Mouse (Mus musculus) megakaryocyte, embryonic 14.5 days (primary cell): ENCODE data around the gene Rasl11b. TPM values are rescaled to one million over a fixed set of nuclear protein-coding genes. Genes with fewer than 3 reads are reported as not detected.

Source experiments
- H3K27me3 ChIP-seq: replicated peaks from 2 replicates; pipeline ENCODE3; 2012; ENCODE audit warnings: inconsistent platforms
- H3K36me3 ChIP-seq: replicated peaks from 2 replicates; pipeline ENCODE3; 2012; ENCODE audit warnings: low read length, inconsistent platforms, mixed read lengths
- H3K4me1 ChIP-seq: 2 replicates; pipeline ENCODE4 v1.6.1; 2012; ENCODE audit warnings: inconsistent platforms
- H3K4me3 ChIP-seq: replicated peaks from 2 replicates; pipeline ENCODE3; 2012; ENCODE audit warnings: moderate library complexity, mild to moderate bottlenecking, inconsistent platforms
- H3K9me3 ChIP-seq: 2 replicates; pipeline ENCODE4 v1.6.1; 2012; ENCODE audit warnings: inconsistent platforms
- FLI1 ChIP-seq: IDR thresholded peaks from 2 replicates; pipeline ENCODE4 v1.6.1; 2012; ENCODE audit warnings: low read length, inconsistent platforms, mixed read lengths
- GATA1 ChIP-seq: IDR thresholded peaks from 3 replicates; pipeline ENCODE4 v1.6.1; 2012; ENCODE audit warnings: mixed read lengths, low read length, inconsistent platforms, borderline replicate concordance
- polyA plus RNA-seq: library from polyadenylated mRNA; stranded (reverse); fragments of >175 nt; gene quantifications from 2 replicates; pipeline ENCODE4 v1.2.3, GENCODE M21; 2012; ENCODE audit warnings: low replicate concordance; ENCODE audit not compliant: insufficient read depth

The Rasl11b gene
- polyA plus RNA-seq, 1 experiment = 2.0 TPM

DNA sequence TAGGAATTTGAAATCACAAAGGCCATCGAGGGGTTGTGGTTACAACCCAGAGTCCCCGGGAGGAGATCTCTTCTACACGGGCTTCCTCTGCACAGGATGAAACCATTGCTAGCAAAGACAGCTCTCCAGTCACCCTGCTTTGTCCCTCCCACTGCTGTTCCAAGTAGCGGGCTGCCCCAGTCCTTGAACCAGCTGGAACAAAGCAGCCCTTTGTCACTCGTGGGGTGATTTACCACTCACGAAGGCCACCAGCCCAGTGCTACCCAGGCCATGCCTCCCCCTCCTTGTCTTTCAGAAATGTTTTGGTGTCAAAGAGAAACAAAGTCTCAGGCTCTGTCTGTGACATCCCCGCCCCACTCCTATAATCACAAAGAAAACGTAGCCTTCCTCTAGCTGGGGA, 10.4 kb downstream of the Rasl11b start:
- Histone ChIP-seq H3K36me3 (peaks cover 11% of the 10 kb centered on the region), H3K4me1 (peaks cover 32% of the 10 kb centered on the region), H3K27me3 (peaks cover 8% of the 10 kb centered on the region), H3K9me3 (peaks cover 16% of the 10 kb centered on the region), H3K4me3 (no peak overlapping the region)
- no peak for TF ChIP-seq FLI1
- TF ChIP-seq GATA1 = no peak

DNA sequence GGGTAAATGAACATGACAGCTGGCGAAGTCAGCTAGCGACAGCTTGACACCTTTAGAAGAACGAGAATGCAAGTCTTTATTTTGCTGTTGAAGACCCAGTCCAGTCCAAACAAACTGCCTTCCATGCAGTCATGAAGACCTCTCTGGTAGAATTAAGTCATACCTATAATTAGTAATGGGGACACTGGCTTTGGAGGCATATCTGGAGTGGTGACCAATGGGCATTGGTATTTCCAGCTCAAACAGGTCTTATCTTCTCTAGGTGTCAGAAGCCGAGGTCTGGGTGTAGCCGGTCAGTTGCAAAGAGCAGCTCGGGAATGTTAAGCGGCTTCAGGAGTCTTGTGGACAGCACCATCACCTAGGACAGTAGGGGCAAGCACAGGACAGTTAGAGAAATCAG, 11.0 kb downstream of the Rasl11b start:
- H3K27me3 ChIP-seq = peaks cover 8% of the 10 kb centered on the region
- H3K36me3 ChIP-seq = peaks cover 11% of the 10 kb centered on the region
- no peak overlapping the region for H3K4me3 ChIP-seq
- H3K9me3 ChIP-seq = peaks cover 16% of the 10 kb centered on the region
- peaks cover 34% of the 10 kb centered on the region for H3K4me1 ChIP-seq
- TF ChIP-seq GATA1 = no peak
- TF ChIP-seq FLI1 = no peak

DNA sequence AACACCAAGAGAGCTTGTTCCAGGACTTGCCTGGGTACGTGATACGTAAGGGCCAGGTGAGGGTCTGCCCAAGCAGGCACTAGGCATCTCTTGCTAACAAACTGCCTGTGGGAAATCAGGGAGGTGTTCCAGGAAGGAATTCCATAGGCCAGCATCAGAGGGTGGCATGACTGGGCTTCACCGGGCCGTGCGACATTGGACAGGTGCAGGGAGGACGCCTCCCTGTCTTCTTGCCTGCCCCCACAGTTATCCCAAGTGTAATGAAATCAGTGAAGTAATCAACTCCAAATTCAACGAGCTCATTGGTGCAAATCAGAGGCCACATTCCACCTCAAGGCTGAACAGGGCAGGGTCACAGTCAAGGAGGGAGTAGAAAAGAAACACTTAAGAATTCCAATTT, 11.6 kb downstream of the Rasl11b start:
- Histone ChIP-seq H3K4me1 (peaks cover 40% of the 10 kb centered on the region), H3K4me3 (no peak overlapping the region), H3K36me3 (peaks cover 11% of the 10 kb centered on the region), H3K27me3 (peaks cover 8% of the 10 kb centered on the region), H3K9me3 (peaks cover 16% of the 10 kb centered on the region)
- no peak for TF ChIP-seq GATA1
- no peak for TF ChIP-seq FLI1

DNA sequence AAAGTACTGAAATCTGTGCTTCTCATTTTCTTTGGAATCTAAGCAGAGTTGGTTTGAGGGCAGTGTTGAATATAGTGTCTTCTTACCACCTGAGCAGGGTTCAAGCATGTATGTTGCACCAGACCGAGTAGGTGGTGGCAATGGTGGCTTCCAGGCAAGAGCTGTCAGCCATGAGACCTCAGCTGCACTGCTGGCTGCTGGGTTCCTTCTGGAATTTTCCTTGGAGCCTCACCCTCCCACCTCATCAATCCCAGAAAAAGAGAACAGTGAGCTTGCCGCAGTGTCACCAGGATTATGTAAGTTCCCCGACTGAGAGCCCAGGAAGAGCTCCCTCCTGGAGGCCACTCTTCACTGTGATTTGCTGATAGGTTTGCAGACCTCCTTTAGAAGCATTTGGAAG, 12.1 kb downstream of the Rasl11b start:
- Histone ChIP-seq H3K4me3 (no peak overlapping the region), H3K9me3 (peaks cover 16% of the 10 kb centered on the region), H3K36me3 (peaks cover 11% of the 10 kb centered on the region), H3K4me1 (peaks cover 46% of the 10 kb centered on the region), H3K27me3 (peaks cover 8% of the 10 kb centered on the region)
- TF ChIP-seq FLI1 = no peak
- TF ChIP-seq GATA1 = no peak

DNA sequence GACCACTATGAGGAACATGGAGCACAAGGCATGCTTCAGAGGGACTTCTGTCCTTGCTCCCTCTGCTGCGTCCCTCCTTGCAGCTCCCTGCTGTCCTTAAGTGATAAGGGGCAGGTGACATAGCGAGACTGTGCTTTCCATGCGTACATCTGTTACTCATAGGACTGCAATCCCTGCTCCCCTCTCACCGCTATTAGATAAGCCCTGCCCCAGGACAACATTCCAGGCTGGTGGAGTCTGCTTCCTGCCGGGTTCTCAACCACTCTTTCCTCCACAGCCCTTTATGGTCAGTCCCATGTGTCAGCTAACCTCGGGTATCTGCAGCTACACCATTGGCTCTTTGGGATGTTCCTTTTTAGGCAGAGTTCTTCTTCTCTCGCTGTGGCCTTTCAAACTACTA, 13.4 kb downstream of the Rasl11b start:
- TF ChIP-seq FLI1 (no peak), GATA1 (no peak)
- H3K9me3 ChIP-seq = peaks cover 5% of the 10 kb centered on the region
- peaks cover 5% of the 10 kb centered on the region for H3K27me3 ChIP-seq
- peak overlapping the region; percentile 9 for H3K4me3 ChIP-seq
- H3K36me3 ChIP-seq = peaks cover 7% of the 10 kb centered on the region
- H3K4me1 ChIP-seq = peaks cover 51% of the 10 kb centered on the region

DNA sequence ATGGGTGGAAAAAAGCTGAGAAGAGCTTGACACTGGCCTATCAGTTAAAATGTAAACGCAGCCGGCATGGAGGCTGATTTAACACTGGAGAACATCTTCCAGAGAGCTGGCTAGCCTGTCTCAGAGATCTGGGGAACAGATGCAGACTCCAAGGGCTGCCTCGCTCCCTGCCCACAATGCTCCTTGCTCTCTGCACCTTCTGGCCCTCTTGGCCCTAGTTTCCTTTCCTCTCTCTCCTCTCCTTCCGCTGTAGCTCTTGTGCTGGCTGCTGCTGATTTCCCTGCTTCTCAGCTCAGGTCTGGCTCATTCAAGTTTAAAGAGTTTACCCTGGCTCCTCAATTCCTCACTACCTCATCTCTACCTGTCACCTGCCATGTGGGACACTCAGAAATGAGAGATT, 14.6 kb downstream of the Rasl11b start:
- Histone ChIP-seq H3K9me3 (no peaks in the 10 kb centered on the region), H3K4me3 (no peak overlapping the region), H3K36me3 (peaks cover 4% of the 10 kb centered on the region), H3K4me1 (peaks cover 56% of the 10 kb centered on the region), H3K27me3 (peaks cover 5% of the 10 kb centered on the region)
- TF ChIP-seq GATA1 (no peak), FLI1 (no peak)

DNA sequence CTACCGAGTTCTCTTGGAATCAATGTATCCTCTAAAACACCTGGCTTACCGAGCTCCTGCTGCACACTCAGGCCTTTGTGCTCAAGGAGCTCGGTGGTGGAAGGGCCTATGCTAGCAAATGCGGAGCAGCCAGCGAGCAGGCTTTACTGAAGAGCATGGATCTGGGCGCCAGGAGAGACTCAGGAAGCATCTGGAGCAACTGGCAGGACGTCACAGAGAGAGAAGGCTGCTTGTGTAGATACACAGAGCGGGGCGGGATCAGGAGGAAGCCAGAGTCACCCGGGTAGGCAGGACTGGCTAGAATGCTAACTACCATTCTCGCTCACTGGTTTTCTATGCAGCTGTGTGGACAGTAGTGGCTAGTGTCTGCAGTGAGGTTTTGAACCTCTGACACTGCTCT, 16.3 kb downstream of the Rasl11b start:
- Histone ChIP-seq H3K9me3 (no peaks in the 10 kb centered on the region), H3K36me3 (no peaks in the 10 kb centered on the region), H3K4me1 (peaks cover 59% of the 10 kb centered on the region), H3K27me3 (peaks cover 5% of the 10 kb centered on the region), H3K4me3 (no peak overlapping the region)
- TF ChIP-seq FLI1 (no peak), GATA1 (no peak)

DNA sequence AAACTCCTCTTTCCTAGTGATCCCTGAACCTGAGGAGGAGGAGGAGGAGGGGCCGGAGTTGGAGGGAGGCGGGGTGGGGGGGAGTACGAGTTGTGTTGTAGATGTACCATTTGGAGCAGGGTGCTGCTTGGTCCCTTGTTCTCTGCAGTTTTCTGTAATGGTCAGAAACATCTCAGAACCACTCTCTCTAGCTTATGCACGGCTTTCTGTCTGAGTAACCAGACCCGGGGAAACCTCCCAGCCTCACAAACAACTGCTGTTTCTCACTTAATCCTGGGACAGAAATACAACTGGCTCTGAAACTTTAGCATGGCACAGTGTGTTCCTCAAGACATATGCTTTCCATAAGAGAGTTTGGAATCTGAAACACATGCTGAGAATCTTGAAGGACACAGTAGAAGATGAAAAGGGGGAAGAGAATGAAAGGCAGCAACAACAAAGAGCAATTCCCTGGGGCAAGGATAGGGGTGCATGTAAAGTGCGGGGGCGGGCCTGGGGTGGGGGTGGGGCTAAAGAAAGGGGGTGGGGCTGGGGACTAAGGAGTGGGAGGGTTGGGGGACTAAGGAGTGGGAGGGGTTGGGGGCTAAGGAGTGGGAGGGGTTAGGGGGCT, 19.5 kb downstream of the Rasl11b start:
- H3K9me3 ChIP-seq = no peaks in the 10 kb centered on the region
- no peak for TF ChIP-seq GATA1
- TF ChIP-seq FLI1 = no peak
- H3K36me3 ChIP-seq = no peaks in the 10 kb centered on the region
- H3K4me3 ChIP-seq = no peak overlapping the region
- H3K4me1 ChIP-seq = peaks cover 55% of the 10 kb centered on the region
- H3K27me3 ChIP-seq = no peaks in the 10 kb centered on the region

DNA sequence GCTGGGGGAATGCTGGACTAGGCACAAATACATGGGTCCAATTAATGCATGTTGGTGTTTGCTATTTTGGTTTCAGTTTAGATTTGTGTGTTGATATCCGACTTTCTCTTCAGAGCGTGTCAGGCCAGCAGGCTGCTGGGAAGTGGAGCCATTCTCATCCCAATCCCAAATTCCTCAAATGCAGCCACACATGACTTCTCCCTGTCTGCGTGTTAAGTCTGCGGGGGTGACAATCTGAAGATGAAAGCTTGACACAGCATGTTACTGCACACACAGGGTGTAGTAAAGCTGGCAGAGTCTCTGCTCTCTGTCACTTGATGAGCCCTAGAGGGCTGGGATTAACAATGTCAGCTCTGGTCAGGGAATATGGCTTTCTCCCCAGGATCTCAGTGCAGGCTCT, 20.0 kb downstream of the Rasl11b start:
- Histone ChIP-seq H3K9me3 (no peaks in the 10 kb centered on the region), H3K27me3 (no peaks in the 10 kb centered on the region), H3K4me1 (peaks cover 52% of the 10 kb centered on the region), H3K36me3 (no peaks in the 10 kb centered on the region), H3K4me3 (no peak overlapping the region)
- TF ChIP-seq FLI1 (no peak), GATA1 (no peak)

DNA sequence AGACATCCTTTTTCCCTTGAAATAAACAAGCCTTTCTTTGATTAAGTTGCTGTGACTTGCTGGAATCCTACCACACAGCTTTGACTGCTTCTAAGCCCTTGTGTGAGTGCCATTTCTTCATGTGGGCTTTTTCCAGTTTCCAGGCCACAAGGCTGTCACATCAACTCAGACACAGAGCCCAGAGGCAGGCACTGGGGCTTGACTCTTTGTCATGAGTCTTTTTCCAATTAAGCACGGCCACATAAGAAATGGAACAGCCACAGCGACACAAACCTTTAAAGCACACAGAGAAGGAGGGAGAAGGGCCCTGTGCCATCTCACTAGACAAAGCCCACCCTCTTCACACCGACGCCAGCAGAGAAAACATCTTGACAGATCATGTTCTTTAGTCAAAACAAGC, 23.4 kb downstream of the Rasl11b start:
- H3K27me3 ChIP-seq = peaks cover 1% of the 10 kb centered on the region
- H3K9me3 ChIP-seq = no peaks in the 10 kb centered on the region
- TF ChIP-seq GATA1 (no peak), FLI1 (no peak)
- H3K4me1 ChIP-seq = peaks cover 39% of the 10 kb centered on the region
- H3K4me3 ChIP-seq = no peak overlapping the region
- H3K36me3 ChIP-seq = no peaks in the 10 kb centered on the region

DNA sequence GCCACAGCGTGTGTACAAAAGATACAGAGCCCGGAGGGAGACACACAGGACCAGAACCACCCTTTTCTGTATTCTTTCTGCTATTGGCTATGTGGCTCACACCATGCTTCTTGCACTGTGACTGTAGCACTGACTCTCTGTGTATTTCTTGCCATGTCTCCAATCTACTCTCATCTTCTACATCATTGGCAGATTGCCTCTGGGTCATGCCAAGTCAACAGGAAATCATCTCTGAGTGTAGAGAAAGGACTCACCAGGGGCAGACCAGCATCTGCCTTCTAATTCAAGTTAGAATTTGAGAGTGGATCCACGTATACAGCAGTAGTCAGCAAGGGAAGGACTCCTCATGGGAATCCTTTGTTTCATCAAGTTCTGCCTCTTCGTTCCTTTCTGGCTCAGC, 27.5 kb downstream of the Rasl11b start:
- Histone ChIP-seq H3K27me3 (peaks cover 4% of the 10 kb centered on the region), H3K36me3 (no peaks in the 10 kb centered on the region), H3K4me3 (no peak overlapping the region), H3K9me3 (no peaks in the 10 kb centered on the region), H3K4me1 (peaks cover 29% of the 10 kb centered on the region)
- no peak for TF ChIP-seq FLI1
